Mouse (Mus musculus) lung, postnatal 0 days (tissue): Measurements from ENCODE around the gene Nkg7.

ENCODE experiments used
- CTCF ChIP-seq: IDR thresholded peaks from 2 replicates; pipeline ENCODE4 v1.5.1; 2016; ENCODE audit warnings: antibody characterized with exemption, mild to moderate bottlenecking
- EP300 ChIP-seq: IDR thresholded peaks from 2 replicates; pipeline ENCODE4 v1.6.1; 2016; ENCODE audit warnings: antibody characterized with exemption, mild to moderate bottlenecking, control low read depth

DNA sequence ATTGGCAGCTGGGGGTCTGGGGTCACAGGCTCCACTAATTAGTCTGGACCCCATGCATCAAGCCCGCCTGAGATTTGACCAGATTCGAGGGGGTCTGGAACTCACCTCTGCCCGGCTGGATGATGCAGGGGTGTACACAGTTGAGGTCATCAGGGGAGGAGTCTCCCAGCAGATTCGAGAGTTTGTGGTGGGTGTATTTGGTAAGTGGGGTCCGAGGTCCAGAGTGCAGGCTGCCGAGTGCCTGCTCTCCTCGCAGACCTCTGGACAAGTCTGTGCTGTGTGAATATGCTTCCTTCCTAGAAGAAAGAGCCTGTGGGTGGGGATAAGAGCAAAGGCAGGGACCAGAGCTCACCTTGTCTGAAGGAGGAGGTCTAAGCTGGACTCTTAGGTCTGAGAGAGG is 27.1 kb downstream of the Nkg7 start:
- no peak for TF ChIP-seq EP300
- TF ChIP-seq CTCF: no peak
